Mouse (Mus musculus) thymus, postnatal 0 days (tissue): ENCODE results near the gene Ktn1. TPM values are rescaled to one million over a fixed set of nuclear protein-coding genes. Genes with fewer than 3 reads are reported as not detected.

ENCODE experiments used
- DNase-seq: peaks from one replicate; pipeline ENCODE4 v3.0.0-alpha.2; 2015; ENCODE audit warnings: low spot score
- polyA plus RNA-seq: library from polyadenylated mRNA; unstranded; fragments of >200 nt; fragmentation: Nextera tagmentation; extraction: Ambion mirVana; gene quantifications from 2 replicates; pipeline ENCODE4 v1.2.1, GENCODE M21; 2015

Gene Ktn1
- polyA plus RNA-seq, 1 experiment from 2014 or later = 61.9 TPM

DNA sequence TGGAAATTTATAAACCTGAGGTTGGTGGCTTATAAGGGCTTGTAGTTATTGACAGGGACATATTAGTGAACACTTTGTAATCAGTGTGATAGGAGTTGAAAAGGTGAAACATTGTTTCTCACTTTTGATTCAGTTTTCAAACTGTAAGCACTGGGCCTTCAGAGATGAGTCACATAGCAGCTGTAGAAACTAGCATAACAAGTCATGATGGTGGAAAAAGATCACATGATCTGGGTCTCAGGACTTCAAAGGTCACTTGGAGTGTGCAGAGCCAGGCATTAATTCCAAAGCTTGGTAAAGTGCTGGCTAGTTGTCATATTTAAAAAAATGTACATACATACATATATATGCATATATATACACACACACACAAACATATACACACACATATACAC, 16.2 kb downstream of the Ktn1 start:
- no peak for DNase-seq

DNA sequence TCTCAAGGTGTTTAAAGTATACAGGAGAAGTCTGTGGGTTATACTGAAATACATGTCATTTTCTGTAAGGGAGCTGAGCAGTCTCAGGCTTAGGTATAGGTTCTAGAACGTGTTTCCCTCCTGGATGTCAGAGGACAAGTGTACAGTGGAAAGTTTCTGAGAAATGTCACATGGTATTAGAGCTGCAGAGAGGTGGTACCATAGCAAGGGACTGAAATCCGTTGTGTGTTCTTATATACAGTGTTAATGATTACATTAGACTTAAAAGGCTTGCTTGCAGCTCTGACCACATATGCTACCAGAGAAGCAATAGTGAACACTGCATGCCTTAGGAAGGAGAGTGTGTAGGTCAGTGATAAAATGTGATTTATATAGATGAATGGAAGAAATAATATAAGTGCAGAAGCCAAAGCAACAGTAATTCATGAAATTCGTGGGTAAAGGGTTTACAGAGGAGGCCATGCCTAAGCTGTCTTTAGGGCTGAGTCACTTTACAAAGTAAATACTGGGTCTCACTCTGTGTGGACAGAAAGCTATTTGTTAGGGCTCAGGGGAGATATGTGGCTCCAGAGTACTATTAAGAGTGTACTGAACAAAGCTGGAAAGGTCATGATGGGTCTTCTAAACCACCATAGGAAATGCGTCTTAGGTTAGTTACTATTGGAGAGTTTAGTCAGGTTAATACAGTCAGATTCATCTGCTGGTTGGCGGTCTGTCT, 17.0 kb downstream of the Ktn1 start:
- no peak for DNase-seq

DNA sequence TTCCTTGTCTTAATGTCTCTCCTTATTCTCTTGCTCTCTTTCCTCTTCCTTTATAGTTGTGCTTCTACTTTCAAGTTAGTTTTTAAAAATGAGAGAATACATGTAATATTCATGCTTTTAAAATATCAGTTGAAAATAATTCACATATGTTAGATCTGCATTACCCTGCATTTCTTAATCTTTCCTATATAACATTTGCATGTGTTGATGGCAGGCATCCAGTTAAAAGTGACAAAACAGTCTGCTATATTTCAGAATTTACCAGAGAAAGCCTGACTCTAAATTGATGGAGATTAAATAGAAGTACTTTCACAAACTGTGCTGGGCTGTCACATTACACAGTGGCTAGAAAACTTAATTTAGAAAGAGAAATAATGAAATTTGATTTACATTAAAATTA, 19.8 kb downstream of the Ktn1 start:
- no peak for DNase-seq

DNA sequence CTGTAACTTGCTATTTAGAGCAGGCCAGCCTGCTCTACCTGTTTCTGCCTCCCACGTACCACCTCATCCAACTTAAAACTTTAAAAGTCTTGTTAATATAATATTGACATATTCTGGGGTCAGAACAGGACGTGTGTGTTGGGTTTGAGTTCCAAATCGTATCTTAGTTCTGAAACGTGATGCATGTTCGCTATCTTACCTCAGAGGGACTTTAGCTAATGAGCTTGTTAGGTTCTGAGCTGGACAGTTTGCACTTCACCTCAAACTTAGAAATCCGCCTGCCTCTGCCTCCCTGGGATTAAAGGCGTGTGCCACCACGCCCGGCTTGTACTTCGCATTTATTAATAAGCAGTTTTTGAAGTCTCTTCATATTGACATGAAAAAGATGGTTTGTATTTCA, 34.6 kb downstream of the Ktn1 start:
- DNase-seq = no peak

DNA sequence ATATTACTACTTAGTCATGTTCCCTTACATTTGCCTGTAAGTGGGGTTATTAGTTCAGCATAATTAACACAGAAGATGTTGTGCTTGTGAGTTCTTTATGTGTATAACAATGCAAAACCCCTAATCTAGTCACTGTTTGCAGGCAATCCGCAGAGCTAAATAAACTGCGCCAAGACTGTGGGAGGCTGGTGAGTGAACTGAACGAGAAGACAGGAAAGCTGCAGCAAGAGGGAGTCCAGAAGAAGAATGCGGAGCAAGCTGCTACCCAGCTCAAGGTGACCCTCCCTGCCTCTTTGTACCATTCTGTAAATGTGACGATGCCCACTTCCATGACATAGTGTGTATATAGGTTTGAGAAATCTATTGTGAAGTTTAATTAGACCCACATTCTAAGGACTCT, 36.3 kb downstream of the Ktn1 start:
- DNase-seq = no peak

DNA sequence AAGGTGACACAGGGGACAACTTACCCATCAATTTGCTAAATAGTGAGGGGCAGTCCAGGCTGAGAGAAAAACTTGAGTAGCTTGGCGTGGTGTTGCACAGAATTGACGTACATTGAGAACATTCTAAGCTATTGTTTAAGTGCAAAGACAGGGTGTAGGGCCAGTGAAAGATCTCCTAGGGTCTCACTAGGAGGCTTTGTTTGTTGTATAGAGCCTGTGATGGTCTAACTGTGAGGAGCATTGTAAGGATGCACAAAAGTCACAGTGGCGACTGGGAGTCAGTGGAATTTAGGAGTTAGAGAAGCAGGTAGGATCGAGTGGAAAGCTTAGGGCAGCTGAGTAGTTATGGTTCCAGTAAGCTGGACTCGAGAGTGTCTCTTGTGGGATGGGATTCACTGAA, 50.9 kb downstream of the Ktn1 start:
- no peak for DNase-seq

DNA sequence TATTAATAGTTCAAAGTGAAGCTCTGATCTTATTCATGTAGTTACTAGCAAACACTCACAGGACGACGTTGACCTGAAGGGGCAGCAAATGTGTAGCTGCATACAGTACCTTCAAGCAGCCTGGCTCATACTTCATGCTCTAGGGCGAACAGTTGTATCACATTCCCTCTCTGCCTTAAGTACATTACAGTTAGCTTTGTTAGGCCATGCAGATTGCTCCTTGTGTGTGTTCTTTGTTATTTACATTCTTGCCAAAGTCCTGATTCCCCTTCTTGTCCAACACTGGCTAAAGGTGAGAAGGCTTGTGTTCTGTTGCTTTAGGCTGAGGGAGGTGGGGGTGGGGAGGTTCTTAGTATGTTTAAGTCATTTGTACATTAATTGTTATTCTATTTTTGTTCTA, 61.3 kb downstream of the Ktn1 start:
- DNase-seq = no peak

DNA sequence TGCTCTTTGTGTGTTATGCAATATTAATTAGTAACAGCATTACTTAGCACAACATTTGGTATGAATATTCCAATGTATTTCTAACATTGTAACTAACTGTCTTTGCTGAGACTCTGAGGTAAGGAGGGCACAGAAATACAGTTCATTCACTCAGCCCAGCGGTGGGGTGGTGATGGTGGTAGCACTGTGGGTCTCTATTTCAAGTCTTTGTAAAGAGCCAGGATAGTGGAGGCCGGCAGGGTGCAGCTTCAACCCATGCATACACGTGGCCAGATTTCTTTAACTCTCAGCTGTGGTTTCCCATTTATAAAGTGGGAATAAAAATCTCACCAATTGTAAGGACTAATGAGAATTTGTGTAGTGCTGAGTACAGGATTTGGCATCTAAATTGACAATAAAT, 67.5 kb downstream of the Ktn1 start:
- no peak for DNase-seq

DNA sequence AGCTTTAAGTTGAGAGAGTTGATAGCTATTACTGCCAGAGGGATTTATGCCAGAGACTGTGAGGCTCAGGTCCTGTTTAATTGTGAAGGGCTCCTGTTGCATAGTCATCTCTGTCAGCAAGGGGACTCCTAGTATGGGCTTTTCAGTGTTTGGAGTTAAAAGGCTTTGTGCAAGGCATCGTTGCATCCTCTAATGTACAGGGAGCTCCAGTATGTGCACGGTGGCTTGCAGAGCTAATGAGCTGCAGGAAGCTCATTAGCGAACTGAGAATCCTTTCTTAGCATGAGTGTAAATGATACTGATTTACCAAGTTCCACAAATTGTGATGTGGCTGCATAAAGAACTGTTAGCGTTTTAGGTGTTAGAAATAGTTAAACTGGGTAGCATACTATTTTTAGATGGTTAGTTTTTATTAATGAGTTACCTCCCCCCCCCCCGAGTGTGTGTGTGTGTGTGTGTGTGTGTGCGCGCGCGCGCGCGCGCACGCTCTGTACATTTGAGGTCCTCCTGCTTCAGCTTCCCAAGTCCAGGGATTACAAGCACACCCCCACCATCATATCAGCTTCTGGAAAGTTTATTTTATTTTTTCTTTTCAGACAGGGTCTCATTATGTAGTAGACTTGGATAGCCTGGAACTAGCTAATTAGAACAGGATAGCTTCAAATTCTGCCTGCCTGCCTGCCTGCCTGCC, 69.8 kb downstream of the Ktn1 start:
- DNase-seq = no peak

DNA sequence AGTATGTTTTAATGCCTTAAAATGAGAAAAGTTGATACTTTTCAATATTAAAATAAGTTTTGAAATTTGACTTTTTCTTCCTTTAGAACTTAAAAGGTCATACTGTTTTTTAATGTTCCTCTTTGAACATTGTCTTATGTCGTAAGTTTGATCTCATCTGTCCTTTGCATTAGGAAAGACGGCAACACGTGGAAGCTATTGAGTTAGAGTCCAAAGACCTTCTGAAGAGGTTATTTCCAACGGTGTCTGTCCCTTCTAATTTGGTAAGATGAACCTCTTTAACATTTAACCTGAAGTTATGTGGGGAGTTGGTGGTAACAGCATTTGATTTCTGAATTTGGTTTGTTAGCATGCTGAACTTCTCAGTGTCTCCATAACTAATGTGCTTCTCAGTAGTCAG, 71.8 kb downstream of the Ktn1 start:
- DNase-seq = no peak

DNA sequence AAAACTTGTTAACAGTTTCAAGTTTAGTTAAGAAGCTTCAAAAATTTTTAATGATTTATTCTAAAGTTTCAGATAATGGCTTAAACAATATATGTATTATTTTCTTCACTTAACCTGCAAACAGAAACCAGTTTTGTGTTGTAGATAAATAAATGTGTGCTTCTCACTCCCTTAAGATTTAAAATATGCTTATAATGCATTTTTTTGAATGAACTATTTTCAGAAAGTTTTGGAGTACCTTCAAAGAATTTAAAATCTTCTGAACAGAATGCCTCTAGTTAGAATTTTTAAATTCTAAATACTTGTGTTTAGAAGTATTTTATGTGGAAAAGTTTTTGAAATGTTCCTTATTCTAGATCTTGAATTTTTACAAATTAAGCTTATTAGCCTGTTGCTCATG, 74.8 kb downstream of the Ktn1 start:
- no peak for DNase-seq

DNA sequence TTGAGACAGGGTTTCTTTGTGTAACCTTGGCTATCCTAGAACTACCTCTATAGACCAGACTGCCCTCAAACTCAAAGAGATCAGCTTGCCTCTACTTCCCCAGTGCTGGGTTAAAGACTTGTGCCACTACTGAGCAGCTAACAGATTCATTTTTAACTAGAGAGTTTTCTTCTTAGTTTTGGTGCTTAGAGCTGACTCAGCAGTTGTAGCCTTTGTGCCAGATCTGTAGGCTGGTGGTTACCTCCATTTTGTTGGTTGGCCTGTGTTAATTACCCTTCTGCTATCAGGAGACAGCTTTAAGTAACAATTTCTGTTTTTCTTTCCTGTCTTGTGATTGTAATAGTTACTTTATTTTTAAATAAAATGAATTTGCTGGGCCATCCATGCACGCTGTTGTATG, 80.3 kb downstream of the Ktn1 start:
- no peak for DNase-seq

DNA sequence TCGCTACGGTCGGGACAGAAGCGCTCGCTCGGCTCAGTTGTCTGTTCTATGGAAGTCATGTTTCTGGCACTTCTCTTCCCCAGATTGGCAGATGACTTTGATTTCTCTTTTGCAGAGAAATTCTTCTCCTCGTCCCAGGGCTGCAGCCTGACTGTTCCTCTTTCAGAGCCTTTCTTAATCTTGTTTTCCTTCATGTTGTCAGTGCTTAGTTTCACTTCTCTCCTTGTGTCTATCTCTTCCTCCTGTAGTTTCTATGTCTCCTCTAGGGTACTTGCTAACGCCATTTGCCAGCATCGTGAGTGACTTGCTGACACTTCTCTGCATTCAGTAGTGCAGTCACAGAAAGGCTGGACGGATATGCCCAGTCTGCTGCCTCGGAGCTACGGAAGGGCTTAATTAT, 87.1 kb downstream of the Ktn1 start:
- DNase-seq = no peak

DNA sequence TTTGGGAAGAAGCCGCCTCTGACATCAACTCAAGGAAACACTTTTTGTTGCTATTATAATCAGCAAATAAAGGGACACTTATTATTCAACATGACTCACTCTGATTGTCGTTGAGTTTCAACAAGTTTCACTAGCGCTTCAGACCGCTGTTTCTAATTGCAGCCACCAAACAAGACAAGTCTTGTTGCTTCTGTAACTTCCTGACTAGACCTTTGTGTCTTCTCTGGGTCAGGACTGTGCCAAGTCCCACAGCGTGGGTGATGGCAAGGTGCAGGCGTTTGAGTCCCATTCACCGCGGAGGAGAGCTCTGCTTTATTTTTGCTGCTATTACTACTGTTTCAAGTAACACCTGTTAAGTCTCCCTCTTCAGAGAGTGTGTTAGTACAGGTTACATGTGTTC, 88.2 kb downstream of the Ktn1 start:
- DNase-seq = no peak

DNA sequence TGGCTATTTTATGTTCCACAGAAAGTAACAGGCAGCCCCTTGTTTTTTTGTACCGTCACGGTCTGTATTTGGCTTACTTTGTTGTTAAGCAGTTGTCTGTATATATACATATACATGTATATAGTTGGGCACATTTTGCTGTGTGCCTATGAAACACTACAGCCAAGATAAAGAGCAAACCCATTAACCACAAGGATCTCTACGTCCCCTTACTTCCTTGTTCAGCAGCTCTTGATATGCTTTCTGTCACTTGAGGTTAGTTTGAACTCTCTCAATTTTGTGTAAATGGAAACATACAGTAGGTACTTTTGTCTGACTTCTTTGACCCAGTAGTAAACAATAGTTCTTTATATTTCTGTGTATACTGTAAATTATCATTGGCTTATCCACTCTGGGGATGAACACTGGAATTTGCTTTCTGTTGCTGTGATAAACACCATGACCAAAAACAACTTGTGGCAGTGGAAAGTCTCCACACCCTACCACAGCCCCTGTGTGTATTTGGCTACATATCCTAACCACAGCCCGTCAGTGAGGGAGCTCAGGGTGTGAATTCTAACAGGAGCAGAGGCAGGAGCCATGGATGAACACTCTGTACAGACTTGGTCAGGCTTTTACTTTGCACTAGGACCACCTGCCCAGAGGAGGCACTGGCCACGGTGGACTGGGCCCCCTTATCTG, 92.2 kb downstream of the Ktn1 start:
- peak; percentile 15 for DNase-seq

DNA sequence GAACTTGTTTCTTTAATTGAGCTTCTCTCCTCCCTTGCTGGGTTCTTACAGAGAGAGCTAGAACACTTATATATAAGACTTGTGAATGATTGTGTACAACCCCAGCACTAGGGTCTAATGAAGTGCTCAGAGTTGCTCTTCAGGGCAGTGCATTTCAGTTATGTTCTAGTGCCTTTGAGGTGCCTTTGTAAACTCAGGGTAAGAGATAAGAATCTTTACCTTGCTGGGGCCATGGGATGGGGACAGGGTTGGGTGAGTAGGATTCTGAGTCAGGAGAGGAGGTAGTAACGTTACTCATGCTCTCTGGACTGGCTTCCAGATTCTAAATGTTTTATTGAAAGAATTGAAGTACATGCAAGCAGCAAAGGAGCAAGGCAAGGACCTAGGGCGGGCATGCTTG, 92.8 kb downstream of the Ktn1 start:
- DNase-seq = no peak

DNA sequence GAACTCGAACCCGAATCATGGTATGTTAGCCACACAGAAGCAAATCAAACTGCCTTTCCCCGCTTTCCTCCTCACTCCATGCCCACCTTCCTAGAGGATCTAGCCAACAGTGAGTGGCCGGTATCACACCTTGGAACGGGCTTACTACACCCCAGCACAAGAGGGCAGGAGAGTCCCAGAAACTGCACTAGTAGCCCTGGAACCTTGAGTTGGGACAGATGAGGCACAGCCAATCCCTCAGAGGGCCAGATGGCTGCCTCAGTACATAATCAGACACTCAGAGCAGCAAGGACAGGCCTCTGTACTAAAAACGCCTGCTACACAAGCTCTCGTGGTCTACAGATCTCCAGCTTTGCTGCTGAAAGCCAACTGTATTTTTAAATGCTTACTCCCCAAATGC, 94.4 kb downstream of the Ktn1 start:
- no peak for DNase-seq

DNA sequence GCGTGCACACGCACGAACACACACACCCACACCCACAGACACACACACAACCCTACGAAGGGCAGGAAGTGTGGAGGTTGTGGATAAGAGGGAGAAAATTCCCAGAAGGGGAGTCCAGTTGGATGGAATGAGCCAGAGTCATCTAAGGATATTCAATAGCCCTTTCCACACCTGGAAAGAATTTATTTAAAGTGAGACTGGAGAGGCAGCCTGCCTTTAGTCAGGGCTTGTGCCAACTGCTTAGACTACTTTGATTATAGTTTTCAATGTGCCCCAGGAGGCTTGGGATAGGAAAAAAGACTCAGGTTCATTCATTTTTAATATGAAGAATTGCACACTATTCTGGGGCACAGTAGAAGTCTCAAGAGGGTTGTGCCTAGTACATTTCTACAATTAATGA, 96.8 kb downstream of the Ktn1 start:
- DNase-seq = no peak

DNA sequence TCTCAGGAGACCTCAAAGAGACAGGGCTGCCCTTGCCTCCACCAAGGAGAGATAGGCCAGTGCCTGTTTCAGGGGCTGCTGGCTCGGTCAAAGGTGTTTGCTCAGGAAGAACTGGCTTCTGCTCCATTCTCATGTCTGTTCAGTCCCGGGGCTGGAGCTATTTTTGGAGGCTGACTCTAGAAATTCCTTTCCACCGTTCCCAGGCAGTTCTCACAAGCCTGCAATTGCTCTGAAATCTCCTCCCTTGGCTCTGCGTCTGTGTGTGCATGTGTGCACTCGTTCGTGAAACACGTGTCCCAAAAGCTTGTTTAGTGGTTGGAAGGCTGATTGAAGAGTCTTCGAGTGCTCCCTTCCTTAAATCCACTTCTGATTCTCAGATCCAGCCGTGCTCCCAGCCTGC, 99.3 kb downstream of the Ktn1 start:
- no peak for DNase-seq

DNA sequence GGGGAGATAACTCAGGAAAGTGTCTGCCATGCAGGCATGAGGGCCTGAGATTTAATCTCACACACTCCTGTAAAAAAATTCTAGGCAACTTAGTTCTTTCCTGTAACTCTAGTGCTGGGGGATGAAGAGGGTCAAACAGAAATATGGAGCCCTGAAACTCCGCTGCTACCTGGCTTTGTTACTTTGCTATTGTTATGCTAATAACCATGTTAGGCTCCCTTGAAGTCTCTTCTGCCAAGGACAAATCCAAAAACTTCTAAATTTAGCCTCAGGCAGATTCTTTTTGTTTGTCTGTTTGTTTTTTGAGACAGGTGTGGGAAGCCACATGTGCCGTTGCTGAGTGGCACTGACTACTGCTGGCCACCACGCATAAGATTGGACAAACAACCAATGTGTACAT, 100.5 kb downstream of the Ktn1 start:
- DNase-seq = no peak

DNA sequence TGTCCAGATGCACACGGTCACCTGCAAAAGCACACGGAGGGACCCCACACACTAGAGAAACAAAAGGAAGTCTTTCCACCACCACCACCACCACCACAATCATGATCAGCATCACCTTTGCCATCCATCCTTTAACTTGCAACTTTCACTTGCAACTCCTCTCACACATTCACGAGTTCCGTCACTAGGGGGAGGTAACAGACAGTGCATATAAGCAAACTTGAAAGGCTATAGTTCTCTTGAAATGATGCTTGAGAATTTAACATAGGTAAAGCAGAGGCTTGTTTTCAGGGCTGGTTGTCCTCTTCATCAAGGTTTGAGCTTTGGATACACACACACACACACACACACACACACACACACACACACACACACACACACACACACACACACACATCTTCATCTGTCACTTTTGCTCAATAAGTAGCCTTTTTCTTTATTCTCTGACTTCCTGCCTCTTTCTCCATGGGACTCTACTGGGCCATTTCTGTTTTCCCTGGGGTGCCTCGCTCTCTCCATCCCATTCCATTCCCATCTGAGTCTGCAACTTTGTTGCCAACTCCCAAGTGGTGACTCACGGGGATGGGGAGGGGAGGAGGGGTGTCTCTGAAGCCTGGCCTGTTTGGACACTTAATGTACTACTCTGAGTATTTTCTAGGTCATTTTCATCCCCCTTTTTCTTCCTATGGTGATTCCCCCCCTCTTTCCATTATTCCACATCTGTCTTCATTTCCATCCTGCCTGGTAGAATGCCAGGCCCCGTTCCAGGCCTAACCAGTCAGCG, 103.4 kb downstream of the Ktn1 start:
- peak; percentile 61 for DNase-seq

DNA sequence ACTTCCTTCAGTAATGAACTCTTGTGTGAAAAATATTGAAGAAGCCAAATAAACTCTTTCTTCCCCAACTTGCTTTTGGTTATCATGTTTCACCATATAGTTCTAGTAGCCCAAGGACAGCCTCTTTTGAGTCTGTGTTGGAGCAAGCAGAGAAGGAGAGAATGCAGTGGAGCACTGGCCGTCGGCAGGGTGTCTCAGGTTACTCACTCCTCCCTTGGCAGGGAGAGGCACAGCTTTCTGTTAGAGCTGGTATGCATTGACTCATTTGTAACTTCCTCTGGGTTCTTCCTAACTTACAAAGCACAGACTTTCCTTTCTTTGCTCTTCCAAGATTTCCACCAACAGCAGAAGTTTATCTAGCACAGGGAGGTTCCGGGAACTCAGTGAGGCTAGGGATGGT, 105.3 kb downstream of the Ktn1 start:
- DNase-seq = no peak
